ENCODE assay signal across 8 mouse cellular contexts in genomic region chr2:144010282-144011044, GRCm38 (mm10). TPM values are rescaled to one million over a fixed set of nuclear protein-coding genes. Genes with fewer than 3 reads are reported as not detected.
DNase-seq lines count a peak whose midpoint lies in the region; ATAC-seq lines count a peak whose summit lies in the region.

No protein-coding gene starts in this region.

- peak overlapping the region; percentile 97 for H3K9ac ChIP-seq in intestine, embryonic 15.5 days
- H3K9ac ChIP-seq in midbrain, embryonic 11.5 days (ENCODE audit: low read length): peak overlapping the region; percentile 77

- intact Hi-C loops in gastrocnemius, postnatal 36 days (cut with DNase I): loop anchor here (5.0 kb wide), 1 partner anchor 257 kb away; no protein-coding TSS in a partner anchor
- intact Hi-C loops in left cerebral cortex, postnatal 4 days (cut with DNase I): loop anchor here (10.0 kb wide), 1 partner anchor 154 kb away; no protein-coding TSS in a partner anchor

- no peaks in the 10 kb centered on the region for H3K27me3 ChIP-seq in intestine, embryonic 15.5 days (replicated peaks)
- no peaks in the 10 kb centered on the region for H3K27me3 ChIP-seq in midbrain, embryonic 11.5 days (ENCODE audit: control insufficient read depth, insufficient read depth, low read length)

- peaks cover 35% of the 10 kb centered on the region for H3K4me1 ChIP-seq in intestine, embryonic 15.5 days (replicated peaks)
- H3K4me1 ChIP-seq in midbrain, embryonic 11.5 days (ENCODE audit: control insufficient read depth, insufficient read depth, low read length): peaks cover 8% of the 10 kb centered on the region

- H3K27ac ChIP-seq in intestine, embryonic 15.5 days: peak overlapping the region; percentile 98
- peak overlapping the region; percentile 72 for H3K27ac ChIP-seq in midbrain, embryonic 11.5 days (ENCODE audit: low read depth, low read length)

- H3K36me3 ChIP-seq in intestine, embryonic 15.5 days: no peaks in the 10 kb centered on the region
- no peaks in the 10 kb centered on the region for H3K36me3 ChIP-seq in midbrain, embryonic 11.5 days (ENCODE audit: control insufficient read depth, insufficient read depth, low read length)

- ATAC-seq in intestine, embryonic 15.5 days: peak; percentile 45
- peak; percentile 45 for ATAC-seq in midbrain, embryonic 11.5 days (ENCODE audit: low FRiP score)

- no peaks in the 10 kb centered on the region for H3K9me3 ChIP-seq in intestine, embryonic 15.5 days
- no peaks in the 10 kb centered on the region for H3K9me3 ChIP-seq in midbrain, embryonic 11.5 days (ENCODE audit: control insufficient read depth, low read length)

- peak overlapping the region; percentile 99 for H3K4me3 ChIP-seq in intestine, embryonic 15.5 days (replicated peaks)
- H3K4me3 ChIP-seq in midbrain, embryonic 11.5 days (ENCODE audit: low read depth, low read length): peak overlapping the region; percentile 91

- under 1% methylated on average over 91 of the region's 107 CpGs for WGBS in intestine, embryonic 15.5 days
- under 1% methylated on average over 79 of the region's 107 CpGs for WGBS in midbrain, embryonic 11.5 days

- peak overlapping the region; percentile 74 for H3K4me2 ChIP-seq in intestine, embryonic 15.5 days (replicated peaks)
- peak overlapping the region; percentile 56 for H3K4me2 ChIP-seq in midbrain, embryonic 11.5 days

- peak; percentile 77 for DNase-seq in adrenal gland, adult 8-10 months
- DNase-seq in embryo, embryonic 11.5 days (ENCODE audit: low read depth, low spot score): peak; percentile 64
- peak; percentile 80 for DNase-seq in gastrocnemius, postnatal 36 days
- DNase-seq in left cerebral cortex, postnatal 4 days: peak; percentile 83
- peak; percentile 96 for DNase-seq in midbrain, embryonic 11.5 days (ENCODE audit: low spot score, missing footprints)
- peak; percentile 78 for DNase-seq in right cerebral cortex, postnatal 4 days
- peak; percentile 87 for DNase-seq in yolk sac, embryonic 10.5 days (ENCODE audit: low spot score)

RNA-seq across cellular contexts. Expression of gene Rrbp1, which starts 0.6 kb away (rescaled TPM):
- total RNA-seq in adrenal gland, adult 8-10 months (2022): 100 to 1,000 TPM; 162 to 238 (median 209) TPM
- total RNA-seq in gastrocnemius, postnatal 36 days (2021): 10 to 100 TPM; 40.8 to 43.1 TPM
- polyA plus RNA-seq in intestine, embryonic 15.5 days (2015; fragmentation: Nextera tagmentation; extraction: Ambion mirVana): 103 and 125 TPM in 2 replicates
- total RNA-seq in left cerebral cortex, postnatal 4 days (2021): 10 to 100 TPM; 82.5 to 83.9 TPM
- 31.4 and 36.0 TPM in 2 replicates for polyA plus RNA-seq in midbrain, embryonic 11.5 days (2014; fragmentation: Nextera tagmentation; extraction: Ambion mirVana)

RNA-seq across cellular contexts. Expression of gene Banf2, which starts 22.4 kb away (rescaled TPM):
- total RNA-seq in adrenal gland, adult 8-10 months (2022): not detected
- total RNA-seq in gastrocnemius, postnatal 36 days (2021): not detected
- polyA plus RNA-seq in intestine, embryonic 15.5 days (2015; fragmentation: Nextera tagmentation; extraction: Ambion mirVana): 0.55 TPM in 1 of 2 replicates, not detected in the other
- not detected for total RNA-seq in left cerebral cortex, postnatal 4 days (2021)
- not detected in 2 replicates for polyA plus RNA-seq in midbrain, embryonic 11.5 days (2014; fragmentation: Nextera tagmentation; extraction: Ambion mirVana)

Comparison
In these comparisons a context has a peak if more than half of its experiments do, and no peak if none do; other contexts are left out.
1. Peak in every context shown above with its lines: DNase-seq, ATAC-seq, H3K4me3 ChIP-seq and H3K27ac ChIP-seq.